Mouse (Mus musculus): ENCODE measurements around the gene Wee1.
A peak's percentile ranks its signal among the peaks of the same experiment; 100 is the strongest.
"Not testable (repeated sequence)": the region's sequence is repeated elsewhere in the genome, so short reads cannot be mapped to it uniquely, and the experiment has no call there.

Gene Wee1

GRCm38 (mm10) chr7:110121516-110122288 lies at the start of gene Wee1:
Wee1 (plus strand) TSS chr7:110122046.
- DNase-seq = peak; percentile 99

- DNase-seq = no peak
These were observed 43.7 kb upstream of the Wee1 start for GRCm38 (mm10) chr7:110078168-110078567.

GRCm38 (mm10) chr7:110083386-110084165 lies 38.3 kb upstream of the Wee1 start:
- peak; percentile 83 for DNase-seq

GRCm38 (mm10) chr7:110085217-110085616 lies 36.6 kb upstream of the Wee1 start:
- no peak for DNase-seq

GRCm38 (mm10) chr7:110087914-110088313 lies 33.9 kb upstream of the Wee1 start:
- DNase-seq = no peak

GRCm38 (mm10) chr7:110091670-110092069 lies 30.2 kb upstream of the Wee1 start:
- DNase-seq = peak; percentile 30

GRCm38 (mm10) chr7:110096332-110096731 lies 25.5 kb upstream of the Wee1 start:
- DNase-seq = no peak

- no peak for DNase-seq
These were observed 24.6 kb upstream of the Wee1 start for GRCm38 (mm10) chr7:110097106-110097793.

- no peak for DNase-seq
These were observed 21.0 kb upstream of the Wee1 start for GRCm38 (mm10) chr7:110100854-110101253.

- DNase-seq = no peak
These were observed 20.6 kb upstream of the Wee1 start for GRCm38 (mm10) chr7:110101266-110101665.

GRCm38 (mm10) chr7:110105041-110105440 lies 16.8 kb upstream of the Wee1 start:
- no peak for DNase-seq

GRCm38 (mm10) chr7:110106633-110107032 lies 15.2 kb upstream of the Wee1 start:
- DNase-seq = no peak

- DNase-seq = not testable (repeated sequence)
These were observed 13.3 kb upstream of the Wee1 start for GRCm38 (mm10) chr7:110108524-110108923.

- DNase-seq = peak; percentile 41
These were observed 12.8 kb upstream of the Wee1 start for GRCm38 (mm10) chr7:110108967-110109610.

GRCm38 (mm10) chr7:110110061-110110656 lies 11.7 kb upstream of the Wee1 start:
- DNase-seq = no peak

- no peak for DNase-seq
These were observed 7.1 kb upstream of the Wee1 start for GRCm38 (mm10) chr7:110114699-110115098.

GRCm38 (mm10) chr7:110116731-110117291 lies 5.0 kb upstream of the Wee1 start:
- DNase-seq = no peak

- no peak for DNase-seq
These were observed 3.4 kb upstream of the Wee1 start for GRCm38 (mm10) chr7:110118448-110118847.

GRCm38 (mm10) chr7:110120157-110120784 lies 1.6 kb upstream of the Wee1 start:
- DNase-seq = no peak

GRCm38 (mm10) chr7:110121162-110121515 lies 707 bp upstream of the Wee1 start:
- no peak for DNase-seq

- DNase-seq = no peak
These were observed 381 bp downstream of the Wee1 start for GRCm38 (mm10) chr7:110122289-110122564.

Measured in retina, postnatal 1 day (tissue).